Mouse (Mus musculus): ENCODE data around the gene Pdpn. TPM values are rescaled to one million over a fixed set of nuclear protein-coding genes. Genes with fewer than 3 reads are reported as not detected.
A peak's percentile ranks its signal among the peaks of the same experiment; 100 is the strongest.

The Pdpn gene
- polyA plus RNA-seq, 1 experiment from 2014 or later, result 25.8 TPM

DNA sequence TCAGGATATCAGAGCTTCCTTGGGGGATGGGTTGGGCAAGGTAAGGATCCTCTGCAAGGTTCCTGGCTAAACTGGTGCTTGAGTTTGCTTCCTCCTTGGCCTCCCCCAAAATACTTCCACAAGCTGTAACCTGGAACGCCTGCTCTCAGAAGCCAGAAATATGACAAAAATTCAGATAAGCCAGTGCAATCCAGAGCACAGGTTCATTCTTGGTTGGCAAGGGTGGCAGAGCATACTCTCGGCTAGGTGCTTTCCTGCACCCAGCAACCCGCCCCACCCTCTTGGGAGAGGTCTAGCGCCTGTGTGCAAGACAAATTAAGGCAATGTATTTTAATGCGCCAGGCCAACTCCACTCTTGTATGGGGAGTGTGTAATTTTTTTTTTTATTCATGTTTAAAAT lies 3.2 kb downstream of the Pdpn start:
- Histone ChIP-seq H3K9me3 (replicated peaks) (no peaks in the 10 kb centered on the region), H3K27ac (no peak overlapping the region), H3K4me1 (peaks cover 35% of the 10 kb centered on the region), H3K4me3 (no peak overlapping the region), H3K36me3 (peaks cover 16% of the 10 kb centered on the region; the same call in 1 of the 2 replicates), H3K27me3 (ENCODE audit: low read depth, poor library complexity, severe bottlenecking) (peaks cover 15% of the 10 kb centered on the region)
- 73% methylated on average over 5 of the region's 5 CpGs for WGBS
- DNase-seq (ENCODE audit: low spot score), result no peak

DNA sequence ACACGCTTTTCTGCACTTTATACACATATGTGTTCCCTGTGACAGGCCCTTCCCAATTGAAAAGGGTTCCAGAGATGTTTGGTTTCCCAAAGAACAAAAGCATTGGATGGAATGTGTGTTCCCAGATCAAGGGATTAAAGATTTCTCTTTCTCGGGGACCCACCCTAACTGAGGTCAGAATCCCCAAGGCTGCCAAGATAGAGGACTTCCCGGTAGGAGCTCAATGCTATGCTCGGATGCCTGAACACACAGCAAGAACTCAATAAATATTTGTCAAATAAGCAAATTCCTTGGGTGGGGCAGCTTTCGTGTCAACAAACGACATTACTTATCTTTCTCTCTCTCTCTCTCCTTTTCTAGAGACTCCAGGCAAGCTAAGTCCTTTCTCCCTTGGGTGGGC lies 5.0 kb downstream of the Pdpn start:
- 87% methylated on average over 6 of the region's 6 CpGs for WGBS
- H3K9me3 ChIP-seq (replicated peaks), result no peaks in the 10 kb centered on the region
- no peak overlapping the region for H3K27ac ChIP-seq
- peaks cover 21% of the 10 kb centered on the region for H3K4me1 ChIP-seq
- H3K27me3 ChIP-seq (ENCODE audit: low read depth, poor library complexity, severe bottlenecking), result peaks cover 15% of the 10 kb centered on the region
- peaks cover 16% of the 10 kb centered on the region; the same call in 1 of the 2 replicates for H3K36me3 ChIP-seq
- H3K4me3 ChIP-seq, result no peak overlapping the region
- DNase-seq (ENCODE audit: low spot score), result no peak

DNA sequence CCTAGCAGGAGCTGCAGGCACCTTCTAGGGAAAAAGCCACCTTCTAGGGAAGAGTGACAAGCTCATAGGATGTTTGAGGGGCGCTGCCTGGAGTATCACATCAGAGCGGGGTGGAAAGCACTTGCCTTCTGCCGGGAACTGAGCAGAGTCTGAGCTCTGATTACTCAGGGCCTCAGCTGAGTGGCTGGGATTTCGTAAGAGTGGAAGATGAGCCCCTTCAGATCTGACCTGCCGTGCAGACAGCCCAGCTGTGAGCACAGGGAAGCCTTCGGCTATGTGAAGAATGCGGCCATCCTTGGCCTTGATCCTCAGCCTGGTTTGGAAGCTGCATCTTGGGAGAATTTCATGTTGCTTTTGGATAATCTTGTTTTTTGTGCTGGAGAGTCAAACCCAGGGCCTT lies 10.5 kb downstream of the Pdpn start:
- Histone ChIP-seq H3K27me3 (ENCODE audit: low read depth, poor library complexity, severe bottlenecking) (no peaks in the 10 kb centered on the region), H3K4me1 (peaks cover 15% of the 10 kb centered on the region), H3K36me3 (peaks cover 16% of the 10 kb centered on the region; the same call in 1 of the 2 replicates), H3K9me3 (replicated peaks) (no peaks in the 10 kb centered on the region), H3K27ac (no peak overlapping the region), H3K4me3 (no peak overlapping the region)
- DNase-seq (ENCODE audit: low spot score), result no peak
- 32% methylated on average over 7 of the region's 7 CpGs for WGBS

DNA sequence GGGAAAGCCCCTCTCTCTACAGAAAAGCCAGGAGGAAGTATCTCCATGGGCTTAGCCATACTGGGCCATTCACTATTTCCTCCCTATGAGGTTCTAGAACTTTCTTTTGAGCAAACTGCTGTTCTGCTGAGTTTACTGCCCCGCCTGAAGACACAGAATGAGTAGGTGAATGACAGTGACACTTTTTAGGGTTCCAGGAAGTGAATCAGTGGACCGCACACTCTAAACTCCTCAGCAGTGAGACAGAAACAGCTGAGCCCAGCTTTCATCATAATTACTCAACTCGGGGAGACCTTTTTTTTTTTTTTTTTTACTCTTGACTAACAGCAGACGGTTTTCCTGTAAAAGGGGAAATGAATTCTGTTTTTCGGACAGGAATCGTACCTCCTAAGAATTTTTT lies 10.9 kb downstream of the Pdpn start:
- Histone ChIP-seq H3K4me1 (peaks cover 15% of the 10 kb centered on the region), H3K27me3 (ENCODE audit: low read depth, poor library complexity, severe bottlenecking) (no peaks in the 10 kb centered on the region), H3K4me3 (no peak overlapping the region), H3K9me3 (replicated peaks) (no peaks in the 10 kb centered on the region), H3K36me3 (peaks cover 14% of the 10 kb centered on the region; the same call in 1 of the 2 replicates), H3K27ac (no peak overlapping the region)
- no peak for DNase-seq (ENCODE audit: low spot score)
- WGBS, result 76% methylated on average over 6 of the region's 6 CpGs

DNA sequence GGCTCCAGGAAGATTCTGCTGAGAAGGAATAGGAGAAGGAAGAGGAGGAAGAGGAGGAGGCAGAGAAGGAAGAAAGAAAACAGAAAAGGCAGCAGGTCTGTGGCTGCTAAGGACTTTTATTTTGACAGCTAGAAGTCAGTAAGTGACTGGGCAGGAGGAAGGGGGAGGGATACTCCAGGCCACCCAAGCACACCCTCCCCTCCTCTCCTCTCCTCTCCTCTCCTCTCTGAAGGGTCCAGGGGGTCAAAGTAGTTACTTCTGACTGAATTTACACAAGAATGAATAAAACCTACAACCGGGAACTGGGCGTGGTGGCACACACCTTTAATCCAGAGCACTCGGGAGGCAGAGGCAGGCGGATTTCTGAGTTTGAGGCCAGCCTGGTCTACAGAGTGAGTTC lies 12.3 kb downstream of the Pdpn start:
- H3K27ac ChIP-seq, result no peak overlapping the region
- WGBS, result 71% methylated on average over 4 of the region's 4 CpGs
- no peaks in the 10 kb centered on the region for H3K27me3 ChIP-seq (ENCODE audit: low read depth, poor library complexity, severe bottlenecking)
- DNase-seq (ENCODE audit: low spot score), result no peak
- H3K4me1 ChIP-seq, result peaks cover 15% of the 10 kb centered on the region
- H3K4me3 ChIP-seq, result no peak overlapping the region
- H3K36me3 ChIP-seq, result 0 out of 2 replicates have a peak, but pooled peaks cover 3% of the 10 kb centered on the region
- no peaks in the 10 kb centered on the region for H3K9me3 ChIP-seq (replicated peaks)

DNA sequence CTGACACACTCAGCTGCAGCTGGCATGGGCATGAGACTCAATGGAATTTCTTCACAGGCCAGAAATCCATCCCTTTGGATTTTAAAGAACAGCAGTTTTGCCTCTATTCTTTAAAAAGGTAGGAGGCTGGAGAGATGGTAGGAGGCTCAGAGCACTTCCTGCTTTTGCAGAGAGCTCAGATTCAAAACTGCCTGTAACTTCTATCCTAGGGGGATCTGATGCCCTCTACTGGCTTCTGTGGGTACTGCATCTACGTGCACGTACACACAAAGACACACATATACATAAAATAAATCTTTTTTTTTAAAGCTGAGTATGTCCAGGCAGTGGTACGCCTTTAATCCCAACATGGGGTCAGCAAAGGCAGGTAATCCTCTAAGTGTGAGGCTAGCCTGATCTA lies 19.2 kb downstream of the Pdpn start:
- H3K9me3 ChIP-seq (replicated peaks), result no peaks in the 10 kb centered on the region
- no peaks in the 10 kb centered on the region for H3K27me3 ChIP-seq (ENCODE audit: low read depth, poor library complexity, severe bottlenecking)
- 79% methylated on average over 3 of the region's 3 CpGs for WGBS
- peaks cover 11% of the 10 kb centered on the region for H3K4me1 ChIP-seq
- H3K36me3 ChIP-seq, result no peaks in the 10 kb centered on the region
- H3K4me3 ChIP-seq, result no peak overlapping the region
- no peak overlapping the region for H3K27ac ChIP-seq
- no peak for DNase-seq (ENCODE audit: low spot score)

DNA sequence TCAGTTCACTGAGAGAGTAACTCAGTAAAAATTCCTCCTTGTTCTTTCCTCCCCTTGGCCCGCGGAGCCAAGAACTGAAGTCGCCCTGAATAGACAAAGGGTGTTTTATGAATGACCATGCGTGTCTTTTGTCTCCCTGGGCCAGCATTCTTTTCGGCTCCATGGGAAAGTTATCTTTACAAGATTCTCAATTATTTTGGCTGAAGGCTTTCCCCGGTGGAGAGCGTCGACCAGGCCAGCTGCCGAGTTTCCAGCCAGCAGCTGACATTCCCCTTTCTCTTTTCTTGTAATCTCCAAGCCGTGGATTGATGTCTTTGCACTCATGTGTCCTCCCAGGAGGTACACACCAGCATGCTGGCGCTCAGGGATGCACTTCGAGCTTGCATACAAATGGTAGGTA lies 19.7 kb downstream of the Pdpn start:
- Histone ChIP-seq H3K4me1 (peaks cover 11% of the 10 kb centered on the region), H3K36me3 (no peaks in the 10 kb centered on the region), H3K4me3 (no peak overlapping the region), H3K9me3 (replicated peaks) (no peaks in the 10 kb centered on the region), H3K27ac (no peak overlapping the region), H3K27me3 (ENCODE audit: low read depth, poor library complexity, severe bottlenecking) (no peaks in the 10 kb centered on the region)
- no peak for DNase-seq (ENCODE audit: low spot score)
- 84% methylated on average over 12 of the region's 12 CpGs for whole genome bisulfite sequencing

DNA sequence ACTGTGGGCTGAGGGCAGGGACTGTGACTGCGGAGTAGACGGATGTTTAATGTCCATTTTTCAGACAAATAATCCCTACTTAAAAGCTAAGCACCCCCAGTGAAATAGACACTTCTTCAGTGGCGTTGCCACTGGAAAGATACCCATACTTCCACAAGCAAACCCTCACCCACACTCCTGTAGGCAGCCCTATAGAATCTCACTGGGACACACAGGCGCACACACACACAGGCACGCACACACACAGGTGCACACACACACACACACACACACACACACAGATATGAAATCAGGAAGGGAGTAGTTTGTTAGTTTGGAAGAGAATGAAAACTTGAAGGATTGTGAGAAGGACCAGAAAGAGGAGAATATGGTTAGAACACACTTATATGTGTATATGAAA lies 20.3 kb downstream of the Pdpn start:
- Histone ChIP-seq H3K27me3 (ENCODE audit: low read depth, poor library complexity, severe bottlenecking) (no peaks in the 10 kb centered on the region), H3K4me3 (no peak overlapping the region), H3K36me3 (no peaks in the 10 kb centered on the region), H3K27ac (no peak overlapping the region), H3K4me1 (peaks cover 11% of the 10 kb centered on the region), H3K9me3 (replicated peaks) (no peaks in the 10 kb centered on the region)
- DNase-seq (ENCODE audit: low spot score), result no peak
- WGBS, result 92% methylated on average over 5 of the region's 5 CpGs

DNA sequence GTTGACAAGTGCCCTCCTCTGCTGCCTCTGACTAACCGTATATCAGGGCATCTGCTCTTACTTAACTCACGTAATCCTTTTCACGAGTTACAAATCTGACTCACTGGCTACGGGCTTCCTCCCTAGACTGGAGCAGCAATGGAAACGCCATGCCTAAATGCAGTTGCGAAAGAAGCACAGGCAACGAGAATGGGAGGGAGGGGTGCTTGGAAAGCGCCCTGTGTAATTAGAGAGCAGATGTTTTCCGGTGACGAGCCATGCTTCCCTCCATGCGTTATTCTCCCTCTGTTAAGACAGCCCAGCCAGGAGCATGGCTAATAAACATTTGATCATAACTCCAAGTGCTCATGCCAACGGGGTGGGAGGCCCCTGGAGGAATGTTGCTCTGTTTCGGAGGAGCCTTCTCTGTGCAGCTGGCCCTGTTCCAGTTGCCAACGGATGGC lies 20.9 kb downstream of the Pdpn start:
- no peaks in the 10 kb centered on the region for H3K9me3 ChIP-seq (replicated peaks)
- no peak overlapping the region for H3K4me3 ChIP-seq
- DNase-seq (ENCODE audit: low spot score), result peak; percentile 41
- 31% methylated on average over 14 of the region's 14 CpGs for WGBS
- no peak overlapping the region; the same call in 1 of the 2 replicates for H3K27ac ChIP-seq
- peaks cover 4% of the 10 kb centered on the region for H3K36me3 ChIP-seq
- H3K27me3 ChIP-seq (ENCODE audit: low read depth, poor library complexity, severe bottlenecking), result no peaks in the 10 kb centered on the region
- peaks cover 11% of the 10 kb centered on the region for H3K4me1 ChIP-seq

DNA sequence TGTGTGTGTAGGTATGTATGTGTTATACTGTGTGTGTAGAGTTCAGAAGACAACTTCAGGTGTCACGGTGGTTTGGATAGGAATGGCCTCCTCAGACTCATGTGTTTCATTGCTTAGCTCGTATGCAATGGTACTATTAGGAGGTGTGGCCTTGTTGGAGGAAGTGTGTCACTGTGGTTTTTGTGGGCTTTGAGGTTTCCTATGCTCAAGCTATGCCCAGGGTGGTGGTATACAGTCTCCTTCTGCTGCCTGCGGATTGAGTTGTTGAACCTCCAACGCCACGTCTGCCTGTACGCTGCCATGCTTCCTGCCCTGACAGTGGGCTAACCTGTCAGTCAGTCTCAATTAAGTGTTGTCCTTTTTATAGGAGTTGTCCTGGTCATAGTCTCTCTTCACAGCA lies 22.0 kb downstream of the Pdpn start:
- Histone ChIP-seq H3K36me3 (peaks cover 13% of the 10 kb centered on the region), H3K4me3 (no peak overlapping the region), H3K4me1 (peaks cover 11% of the 10 kb centered on the region), H3K9me3 (replicated peaks) (no peaks in the 10 kb centered on the region), H3K27me3 (ENCODE audit: low read depth, poor library complexity, severe bottlenecking) (no peaks in the 10 kb centered on the region), H3K27ac (no peak overlapping the region)
- WGBS, result 91% methylated on average over 6 of the region's 6 CpGs
- no peak for DNase-seq (ENCODE audit: low spot score)

DNA sequence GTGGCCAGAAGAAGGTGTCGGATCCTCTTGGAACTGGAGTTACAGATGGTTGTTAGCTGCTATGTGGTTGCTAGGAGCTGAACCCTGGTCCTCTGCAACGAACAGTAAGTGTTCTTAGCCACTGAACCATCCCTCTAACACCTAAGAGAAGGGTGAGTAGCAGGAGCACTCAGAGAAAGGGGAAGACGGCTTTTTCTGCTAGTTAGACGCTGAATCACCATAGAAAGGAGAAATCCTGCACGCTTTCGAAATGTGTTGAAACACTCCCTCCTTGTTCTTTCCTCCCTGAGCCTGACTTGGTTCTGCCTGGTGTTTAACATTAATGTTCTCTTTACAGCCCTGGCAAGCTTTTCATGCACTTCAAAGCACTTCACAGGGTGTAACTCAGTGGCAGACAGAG lies 27.8 kb downstream of the Pdpn start:
- no peak for DNase-seq (ENCODE audit: low spot score)
- 85% methylated on average over 6 of the region's 6 CpGs for WGBS
- Histone ChIP-seq H3K4me1 (no peaks in the 10 kb centered on the region), H3K27ac (no peak overlapping the region), H3K4me3 (no peak overlapping the region), H3K27me3 (ENCODE audit: low read depth, poor library complexity, severe bottlenecking) (no peaks in the 10 kb centered on the region), H3K36me3 (peaks cover 18% of the 10 kb centered on the region), H3K9me3 (replicated peaks) (no peaks in the 10 kb centered on the region)

DNA sequence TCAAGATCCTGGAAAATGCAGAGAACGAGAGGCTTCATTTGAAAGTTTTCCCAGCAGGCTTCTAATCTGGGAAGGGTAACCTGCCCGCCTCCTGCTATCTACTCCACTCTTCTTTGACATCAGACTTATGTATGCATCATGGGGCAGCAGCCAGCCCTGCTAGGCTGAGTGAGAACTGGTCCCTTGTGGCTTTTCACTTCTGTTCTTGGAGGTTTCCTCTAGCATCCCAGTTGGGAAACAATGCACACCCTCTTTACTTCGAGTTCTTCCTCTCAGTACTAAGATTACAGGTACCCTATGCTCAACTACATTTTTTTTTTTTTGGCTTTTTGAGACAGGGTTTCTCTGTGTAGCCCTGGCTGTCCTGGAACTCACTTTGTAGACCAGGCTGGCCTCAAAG lies 28.5 kb downstream of the Pdpn start:
- Histone ChIP-seq H3K9me3 (replicated peaks) (no peaks in the 10 kb centered on the region), H3K4me1 (no peaks in the 10 kb centered on the region), H3K27me3 (ENCODE audit: low read depth, poor library complexity, severe bottlenecking) (no peaks in the 10 kb centered on the region), H3K36me3 (peaks cover 18% of the 10 kb centered on the region), H3K27ac (no peak overlapping the region), H3K4me3 (no peak overlapping the region)
- no peak for DNase-seq (ENCODE audit: low spot score)
- WGBS, result 75% methylated on average over 3 of the region's 3 CpGs

DNA sequence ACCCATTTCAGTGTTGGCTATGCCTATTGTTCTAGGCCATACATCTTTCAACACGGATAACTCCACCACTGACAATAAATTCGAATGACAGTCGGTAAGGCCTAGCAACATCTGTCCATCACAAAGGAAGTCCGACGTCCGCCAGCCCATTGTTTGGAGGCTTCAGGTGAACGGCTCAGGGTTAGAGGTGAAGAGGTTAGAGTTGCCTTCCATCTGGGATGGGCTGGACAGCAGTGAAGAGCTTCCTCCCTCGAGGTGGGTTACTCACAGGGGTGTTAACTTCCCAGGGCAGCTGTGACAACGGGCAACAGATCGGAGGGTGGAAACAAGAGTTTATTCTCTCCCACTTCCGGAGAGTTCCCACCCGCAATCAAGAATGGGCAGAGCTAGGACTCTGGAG lies 36.7 kb downstream of the Pdpn start:
- Histone ChIP-seq H3K4me1 (peaks cover 11% of the 10 kb centered on the region), H3K36me3 (0 out of 2 replicates have a peak, but pooled peaks cover 2% of the 10 kb centered on the region), H3K4me3 (no peak overlapping the region), H3K9me3 (replicated peaks) (no peaks in the 10 kb centered on the region), H3K27ac (no peak overlapping the region), H3K27me3 (ENCODE audit: low read depth, poor library complexity, severe bottlenecking) (no peaks in the 10 kb centered on the region)
- 80% methylated on average over 12 of the region's 12 CpGs for WGBS
- DNase-seq (ENCODE audit: low spot score), result no peak

DNA sequence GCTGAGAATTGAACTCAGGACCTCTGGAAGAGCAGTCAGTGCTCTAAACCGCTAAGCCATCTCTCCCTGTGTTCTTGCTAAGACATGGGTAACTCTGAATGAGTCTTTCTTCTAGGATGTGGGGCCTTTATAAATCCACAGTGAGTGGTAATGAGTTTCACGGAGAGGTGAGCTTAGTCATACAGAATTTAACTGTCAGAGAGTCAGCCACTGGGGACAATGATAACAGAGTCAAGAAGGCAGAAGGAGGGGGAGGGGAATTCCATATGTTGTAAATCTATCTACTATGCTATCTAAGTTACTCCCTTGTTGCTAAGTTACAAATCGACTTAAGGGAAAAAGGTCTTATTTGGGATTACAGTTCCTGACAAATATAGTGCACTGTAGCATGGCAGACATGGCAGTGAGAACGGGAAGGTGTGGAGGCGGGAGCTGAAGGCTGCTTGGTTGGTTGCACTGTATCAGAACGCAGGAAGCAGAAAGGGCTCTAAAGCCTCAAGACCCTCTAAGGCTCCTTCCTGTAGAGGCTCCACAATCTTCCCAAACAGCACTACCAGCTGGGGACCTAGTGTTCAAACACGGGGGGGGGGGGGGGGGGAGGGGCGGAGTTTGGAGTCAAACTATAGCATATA lies 39.5 kb downstream of the Pdpn start:
- H3K27ac ChIP-seq, result no peak overlapping the region
- peaks cover 11% of the 10 kb centered on the region for H3K4me1 ChIP-seq
- H3K27me3 ChIP-seq (ENCODE audit: low read depth, poor library complexity, severe bottlenecking), result no peaks in the 10 kb centered on the region
- no peaks in the 10 kb centered on the region for H3K36me3 ChIP-seq
- no peak for DNase-seq (ENCODE audit: low spot score)
- H3K9me3 ChIP-seq (replicated peaks), result no peaks in the 10 kb centered on the region
- 61% methylated on average over 8 of the region's 8 CpGs for WGBS
- no peak overlapping the region for H3K4me3 ChIP-seq
